Mouse (Mus musculus) limb, embryonic 14.5 days (tissue): ENCODE data around the gene Aoc2. TPM values are rescaled to one million over a fixed set of nuclear protein-coding genes. Genes with fewer than 3 reads are reported as not detected.
A peak's percentile ranks its signal among the peaks of the same experiment; 100 is the strongest.
"Not testable (repeated sequence)": the region's sequence is repeated elsewhere in the genome, so short reads cannot be mapped to it uniquely, and the experiment has no call there.

ENCODE experiments used
- ATAC-seq: fragments of 200-750 bp; cut with Nextera tagmentation; 2 replicates; pipeline ENCODE4 v1.8.0; 2017; ENCODE audit warnings: low read depth, moderate number of reproducible peaks, moderate TSS enrichment; ENCODE audit not compliant: low FRiP score
- DNase-seq: peaks from one replicate; pipeline ENCODE4 v3.0.0-alpha.2; 2015; ENCODE audit warnings: low spot score
- H3K27ac ChIP-seq: fragments of 300-500 bp; sonication (generic); replicated peaks from 2 replicates; pipeline ENCODE4 v1.5.1; 2014; ENCODE audit warnings: low read depth, mild to moderate bottlenecking, low read length, moderate library complexity, mixed read lengths
- H3K27me3 ChIP-seq: fragments of 300-500 bp; sonication (generic); 2 replicates; pipeline ENCODE4 v1.6.1; 2014; ENCODE audit warnings: low read length, mixed read lengths; ENCODE audit not compliant: control insufficient read depth, insufficient read depth
- H3K36me3 ChIP-seq: fragments of 300-500 bp; sonication (generic); 2 replicates; pipeline ENCODE4 v1.6.1; 2014; ENCODE audit warnings: mild to moderate bottlenecking, low read length, moderate library complexity, mixed read lengths; ENCODE audit not compliant: control insufficient read depth, insufficient read depth
- H3K4me1 ChIP-seq: fragments of 300-500 bp; sonication (generic); 2 replicates; pipeline ENCODE4 v1.6.1; 2014; ENCODE audit warnings: antibody characterized with exemption, low read length, mixed read lengths; ENCODE audit not compliant: control insufficient read depth, insufficient read depth
- H3K4me2 ChIP-seq: fragments of 300-500 bp; sonication (generic); replicated peaks from 2 replicates; pipeline ENCODE4 v1.6.1; 2014; ENCODE audit warnings: low read depth, mild to moderate bottlenecking, low read length, moderate library complexity; ENCODE audit not compliant: severe bottlenecking
- H3K4me3 ChIP-seq: fragments of 300-500 bp; sonication (generic); replicated peaks from 2 replicates; pipeline ENCODE4 v1.5.1; 2014; ENCODE audit warnings: low read length
- H3K9ac ChIP-seq: fragments of 300-500 bp; sonication (generic); 2 replicates; pipeline ENCODE4 v1.6.1; 2014; ENCODE audit warnings: mild to moderate bottlenecking, low read depth, low read length, moderate library complexity; ENCODE audit not compliant: severe bottlenecking
- H3K9me3 ChIP-seq: fragments of 300-500 bp; sonication (generic); 2 replicates; pipeline ENCODE4 v1.6.1; 2016; ENCODE audit warnings: low read length; ENCODE audit not compliant: control insufficient read depth
- POLR2A ChIP-seq: fragments of 200-500 bp; IDR thresholded peaks from 2 replicates; pipeline ENCODE4 v1.8.0; 2012; ENCODE audit warnings: inconsistent platforms, mild to moderate bottlenecking, moderate library complexity, borderline replicate concordance; ENCODE audit not compliant: insufficient read depth, insufficient read length; ENCODE audit errors: extremely low read depth
- WGBS: fragments of 180-500 bp; shearing (Covaris S2); extraction: QIAGEN DNeasy Blood & Tissue Kit; methylation state at CpG from one replicate; pipeline ENCODE4 v1.1.7; 2014; 5-methylcytosine and 5-hydroxymethylcytosine counted together
- polyA plus RNA-seq, 2 experiments: library from polyadenylated mRNA; depleted of rRNA in 1 of 2; stranded (reverse) in 1 of 2; unstranded in 1 of 2; fragments of >200 nt; fragmentation: Nextera tagmentation in 1 of 2; extraction: Ambion mirVana in 1 of 2; gene quantifications; 2 replicates each; pipeline versions ENCODE4 v1.2.1 to v1.2.3; 2012 to 2014

The Aoc2 gene
- polyA plus RNA-seq, 2 experiments, result 0.84 to 6.2 TPM

- TF ChIP-seq POLR2A, result no peak
- 85% methylated on average over 8 of the region's 8 CpGs for WGBS
- H3K27me3 ChIP-seq, result no peaks in the 10 kb centered on the region
- no peaks in the 10 kb centered on the region for H3K9me3 ChIP-seq
- DNase-seq (no peak), ATAC-seq (no peak)
- peaks cover 7% of the 10 kb centered on the region for H3K4me1 ChIP-seq
- H3K4me3 ChIP-seq, result peak overlapping the region; percentile 97
- H3K9ac ChIP-seq, result peak overlapping the region; percentile 88
- peak overlapping the region; percentile 21 for H3K27ac ChIP-seq
- peak overlapping the region; percentile 94 for H3K4me2 ChIP-seq
- peaks cover 24% of the 10 kb centered on the region for H3K36me3 ChIP-seq
These were observed 9.7 kb upstream of the Aoc2 start for GRCm38 (mm10) chr11:101315082-101315650.

- Histone ChIP-seq H3K27me3 (no peaks in the 10 kb centered on the region), H3K4me3 (peak within 1 kb of the TSS; percentile 97), H3K9me3 (no peaks in the 10 kb centered on the region), H3K36me3 (peaks cover 31% of the 10 kb centered on the region), H3K4me2 (peak within 1 kb of the TSS; percentile 94), H3K27ac (peak within 1 kb of the TSS; percentile 70), H3K4me1 (peaks cover 7% of the 10 kb centered on the region), H3K9ac (peak within 1 kb of the TSS; percentile 88)
- WGBS, result under 1% methylated on average over 62 of the region's 62 CpGs
- peak; percentile 92 for ATAC-seq
- DNase-seq, result peak; percentile 93
- 0 out of 2 replicates have a peak, but pooled peaks have one; percentile 62 for TF ChIP-seq POLR2A
These were observed 9.0 kb upstream of the Aoc2 start, which contains the start of gene Psme3 for GRCm38 (mm10) chr11:101315665-101316500. TSS of gene Psme3 (plus strand) at chr11:101316213.

- Histone ChIP-seq H3K4me1 (peaks cover 7% of the 10 kb centered on the region), H3K9me3 (no peaks in the 10 kb centered on the region), H3K27ac (peak overlapping the region; percentile 70), H3K4me2 (peak overlapping the region; percentile 94), H3K9ac (peak overlapping the region; percentile 88), H3K27me3 (no peaks in the 10 kb centered on the region), H3K4me3 (peak overlapping the region; percentile 97), H3K36me3 (peaks cover 37% of the 10 kb centered on the region)
- DNase-seq (peak; percentile 21), ATAC-seq (peak; percentile 39; the same call in 1 of the 2 replicates)
- no peak for TF ChIP-seq POLR2A
- WGBS, result 0% methylated on average over 17 of the region's 17 CpGs
These were observed 8.4 kb upstream of the Aoc2 start for GRCm38 (mm10) chr11:101316501-101316917.

GRCm38 (mm10) chr11:101323609-101324008 lies 1.3 kb upstream of the Aoc2 start:
- H3K4me2 ChIP-seq, result no peak overlapping the region
- ATAC-seq (no peak), DNase-seq (peak; percentile 75)
- 21% methylated on average over 4 of the region's 4 CpGs for WGBS
- no peak overlapping the region for H3K9ac ChIP-seq
- H3K27me3 ChIP-seq, result no peaks in the 10 kb centered on the region
- no peaks in the 10 kb centered on the region for H3K9me3 ChIP-seq
- no peaks in the 10 kb centered on the region for H3K4me1 ChIP-seq
- H3K27ac ChIP-seq, result no peak overlapping the region
- H3K36me3 ChIP-seq, result peaks cover 71% of the 10 kb centered on the region
- no peak overlapping the region for H3K4me3 ChIP-seq
- TF ChIP-seq POLR2A, result no peak

GRCm38 (mm10) chr11:101325201-101325600 lies 338 bp downstream of the Aoc2 start:
- H3K4me2 ChIP-seq, H3K9ac ChIP-seq, H3K27ac ChIP-seq, H3K4me3 ChIP-seq, H3K4me1 ChIP-seq, ATAC-seq, H3K27me3 ChIP-seq, DNase-seq, H3K9me3 ChIP-seq: not testable (repeated sequence)
- 90% methylated on average over 8 of the region's 11 CpGs for WGBS
- peaks cover 55% of the 10 kb centered on the region for H3K36me3 ChIP-seq
